Mouse (Mus musculus) limb, embryonic 11.5 days (tissue): ENCODE data around the gene Pts. TPM values are rescaled to one million over a fixed set of nuclear protein-coding genes. Genes with fewer than 3 reads are reported as not detected.
A peak's percentile ranks its signal among the peaks of the same experiment; 100 is the strongest.

ENCODE experiments used
- ATAC-seq: fragments of 200-750 bp; cut with Nextera tagmentation; 2 replicates; pipeline ENCODE4 v1.8.0; 2017; ENCODE audit warnings: low read depth; ENCODE audit not compliant: insufficient number of reproducible peaks, low FRiP score, low TSS enrichment
- DNase-seq: peaks from one replicate; pipeline ENCODE4 v3.0.0-alpha.2; 2015; ENCODE audit warnings: low spot score
- H3K27ac ChIP-seq: fragments of 300-500 bp; sonication (generic); replicated peaks from 2 replicates; pipeline ENCODE4 v1.5.1; 2014; ENCODE audit warnings: low read depth, mild to moderate bottlenecking, low read length
- H3K27me3 ChIP-seq: fragments of 300-500 bp; sonication (generic); 2 replicates; pipeline ENCODE4 v1.6.1; 2014; ENCODE audit warnings: mild to moderate bottlenecking, low read length, mixed read lengths; ENCODE audit not compliant: control insufficient read depth, insufficient read depth
- H3K36me3 ChIP-seq: fragments of 300-500 bp; sonication (generic); 2 replicates; pipeline ENCODE4 v1.6.1; 2014; ENCODE audit warnings: mild to moderate bottlenecking, low read length, moderate library complexity, mixed read lengths; ENCODE audit not compliant: control insufficient read depth, insufficient read depth
- H3K4me1 ChIP-seq: fragments of 300-500 bp; sonication (generic); 2 replicates; pipeline ENCODE4 v1.6.1; 2014; ENCODE audit warnings: low read length, mixed read lengths; ENCODE audit not compliant: control insufficient read depth, insufficient read depth
- H3K4me2 ChIP-seq: fragments of 300-500 bp; sonication (generic); 2 replicates; pipeline ENCODE4 v1.6.1; 2014; ENCODE audit warnings: low read depth, mild to moderate bottlenecking, moderate library complexity; ENCODE audit not compliant: severe bottlenecking
- H3K4me3 ChIP-seq: fragments of 300-500 bp; sonication (generic); 2 replicates; pipeline ENCODE4 v1.5.1; 2014; ENCODE audit warnings: low read depth, low read length
- H3K9ac ChIP-seq: fragments of 300-500 bp; sonication (generic); 2 replicates; pipeline ENCODE4 v1.6.1; 2014; ENCODE audit warnings: mild to moderate bottlenecking, low read length
- H3K9me3 ChIP-seq: fragments of 300-500 bp; sonication (generic); 2 replicates; pipeline ENCODE4 v1.6.1; 2016; ENCODE audit warnings: low read length; ENCODE audit not compliant: control insufficient read depth
- WGBS: fragments of 180-500 bp; shearing (Covaris S2); extraction: QIAGEN DNeasy Blood & Tissue Kit; methylation state at CpG from one replicate; pipeline ENCODE4 v1.1.7; 2014; 5-methylcytosine and 5-hydroxymethylcytosine counted together
- polyA plus RNA-seq: library from polyadenylated mRNA; unstranded; fragments of >200 nt; fragmentation: Nextera tagmentation; extraction: Ambion mirVana; gene quantifications from 2 replicates; pipeline ENCODE4 v1.2.1, GENCODE M21; 2014

Gene Pts
- polyA plus RNA-seq, 1 experiment from 2014 or later: 55.3 TPM

DNA sequence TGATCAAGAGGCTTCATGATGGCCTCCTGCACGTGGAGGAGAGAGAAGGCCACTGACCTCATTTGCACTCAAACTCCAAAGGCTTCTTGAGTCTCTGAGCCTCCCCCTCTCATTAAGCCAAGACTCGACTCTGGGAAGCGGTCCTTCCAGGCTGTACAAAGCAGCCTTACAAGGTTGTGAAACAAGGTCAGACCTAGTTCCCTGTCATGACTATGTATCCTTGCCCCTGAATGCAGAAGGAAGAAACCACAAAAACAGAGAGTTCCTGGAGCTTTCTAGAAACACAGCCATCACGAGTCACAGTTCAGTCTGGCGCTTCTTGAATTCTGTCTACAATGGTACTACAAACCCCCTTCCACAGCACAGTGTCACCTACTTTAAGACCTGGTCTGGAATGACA is 6.0 kb downstream of the Pts start:
- Histone ChIP-seq H3K9me3 (no peaks in the 10 kb centered on the region), H3K4me2 (no peak overlapping the region), H3K27me3 (no peaks in the 10 kb centered on the region), H3K36me3 (no peaks in the 10 kb centered on the region), H3K4me3 (no peak overlapping the region), H3K27ac (no peak overlapping the region), H3K9ac (no peak overlapping the region), H3K4me1 (no peaks in the 10 kb centered on the region; the same call in 1 of the 2 replicates)
- ATAC-seq: no peak
- no peak for DNase-seq
- WGBS: 82% methylated on average over 5 of the region's 5 CpGs

DNA sequence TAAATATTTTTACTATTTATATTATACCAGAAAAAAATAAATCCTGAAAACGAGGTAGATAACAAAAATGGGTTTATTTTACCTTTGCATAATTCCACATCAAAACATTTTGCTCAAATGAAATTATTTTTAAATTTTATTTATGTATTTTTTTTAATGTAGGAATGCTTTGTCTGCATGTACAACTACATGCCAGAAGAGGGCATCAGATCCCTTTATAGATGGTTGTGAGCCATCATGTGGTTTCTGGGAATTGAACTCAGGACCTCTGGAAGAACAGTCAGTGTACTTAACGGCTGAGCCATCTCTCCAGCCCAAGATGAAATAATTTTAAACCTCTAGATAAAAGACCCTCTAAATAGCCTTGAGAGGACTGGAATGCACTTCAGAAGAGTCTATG is 7.0 kb downstream of the Pts start:
- H3K36me3 ChIP-seq: no peaks in the 10 kb centered on the region
- no peaks in the 10 kb centered on the region for H3K9me3 ChIP-seq
- WGBS: 69% methylated on average over 2 of the region's 2 CpGs
- H3K27me3 ChIP-seq: no peaks in the 10 kb centered on the region
- ATAC-seq (no peak), DNase-seq (no peak)
- no peak overlapping the region for H3K4me2 ChIP-seq
- H3K4me1 ChIP-seq: no peaks in the 10 kb centered on the region
- no peak overlapping the region for H3K4me3 ChIP-seq
- H3K27ac ChIP-seq: no peak overlapping the region
- H3K9ac ChIP-seq: no peak overlapping the region

- Histone ChIP-seq H3K4me1 (no peaks in the 10 kb centered on the region), H3K9me3 (no peaks in the 10 kb centered on the region), H3K27me3 (no peaks in the 10 kb centered on the region), H3K4me3 (no peak overlapping the region), H3K4me2 (no peak overlapping the region), H3K9ac (no peak overlapping the region), H3K27ac (no peak overlapping the region), H3K36me3 (no peaks in the 10 kb centered on the region)
- ATAC-seq: no peak
- WGBS: 93% methylated on average over 6 of the region's 6 CpGs
- DNase-seq: no peak
Observed at GRCm38 (mm10) chr9:50520748-50521147, 7.8 kb downstream of the Pts start.

GRCm38 (mm10) chr9:50518781-50519180 is 9.7 kb downstream of the Pts start:
- no peak overlapping the region for H3K4me2 ChIP-seq
- H3K4me3 ChIP-seq: no peak overlapping the region
- H3K4me1 ChIP-seq: no peaks in the 10 kb centered on the region
- 10% methylated on average over 2 of the region's 2 CpGs for WGBS
- ATAC-seq (no peak), DNase-seq (peak; percentile 51)
- no peak overlapping the region for H3K9ac ChIP-seq
- H3K27ac ChIP-seq: no peak overlapping the region
- H3K9me3 ChIP-seq: no peaks in the 10 kb centered on the region
- no peaks in the 10 kb centered on the region for H3K36me3 ChIP-seq
- H3K27me3 ChIP-seq: no peaks in the 10 kb centered on the region

GRCm38 (mm10) chr9:50515462-50515861 is 13.1 kb downstream of the Pts start:
- H3K27ac ChIP-seq: no peak overlapping the region
- no peaks in the 10 kb centered on the region for H3K4me1 ChIP-seq
- no peaks in the 10 kb centered on the region for H3K27me3 ChIP-seq
- no peaks in the 10 kb centered on the region for H3K36me3 ChIP-seq
- H3K4me3 ChIP-seq: no peak overlapping the region
- H3K4me2 ChIP-seq: no peak overlapping the region
- ATAC-seq (no peak), DNase-seq (no peak)
- no peak overlapping the region for H3K9ac ChIP-seq
- no peaks in the 10 kb centered on the region for H3K9me3 ChIP-seq
- WGBS: 88% methylated on average over 5 of the region's 5 CpGs

DNA sequence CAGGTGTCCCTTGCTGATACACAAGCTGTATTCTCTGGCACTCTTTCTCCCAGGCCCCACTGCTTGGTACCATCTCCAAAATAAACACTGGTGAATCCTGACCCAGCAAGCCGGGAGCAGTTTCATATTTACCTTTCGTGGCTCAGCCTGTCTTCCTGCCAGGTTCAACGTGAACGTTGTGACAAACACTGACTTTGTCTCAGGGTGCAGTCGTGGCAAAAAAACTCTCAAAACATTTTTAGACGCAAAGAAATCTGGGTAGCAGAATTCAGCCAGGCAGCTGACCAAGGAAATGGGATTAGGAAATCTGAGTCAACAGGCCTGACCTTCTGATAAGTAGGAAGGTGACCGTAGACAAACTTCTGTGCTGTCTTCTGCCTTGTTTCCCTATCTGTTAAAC is 21.0 kb downstream of the Pts start:
- WGBS: 87% methylated on average over 7 of the region's 7 CpGs
- ATAC-seq (no peak), DNase-seq (no peak)
- no peaks in the 10 kb centered on the region for H3K9me3 ChIP-seq
- H3K27me3 ChIP-seq: no peaks in the 10 kb centered on the region
- H3K4me3 ChIP-seq: no peak overlapping the region
- no peak overlapping the region for H3K9ac ChIP-seq
- H3K4me2 ChIP-seq: no peak overlapping the region
- H3K4me1 ChIP-seq: no peaks in the 10 kb centered on the region
- H3K36me3 ChIP-seq: no peaks in the 10 kb centered on the region
- H3K27ac ChIP-seq: no peak overlapping the region

GRCm38 (mm10) chr9:50505405-50505804 is 23.1 kb downstream of the Pts start:
- Histone ChIP-seq H3K27ac (no peak overlapping the region), H3K4me3 (no peak overlapping the region), H3K9ac (no peak overlapping the region), H3K4me1 (no peaks in the 10 kb centered on the region), H3K9me3 (no peaks in the 10 kb centered on the region), H3K36me3 (no peaks in the 10 kb centered on the region), H3K4me2 (no peak overlapping the region), H3K27me3 (no peaks in the 10 kb centered on the region)
- no peak for DNase-seq
- no peak for ATAC-seq
- WGBS: 73% methylated on average over 6 of the region's 6 CpGs

GRCm38 (mm10) chr9:50502949-50503348 is 25.6 kb downstream of the Pts start:
- 84% methylated on average over 3 of the region's 3 CpGs for WGBS
- Histone ChIP-seq H3K27ac (no peak overlapping the region), H3K4me3 (no peak overlapping the region), H3K4me2 (no peak overlapping the region), H3K36me3 (no peaks in the 10 kb centered on the region), H3K9ac (no peak overlapping the region), H3K27me3 (no peaks in the 10 kb centered on the region), H3K4me1 (no peaks in the 10 kb centered on the region), H3K9me3 (no peaks in the 10 kb centered on the region)
- DNase-seq: no peak
- no peak for ATAC-seq

GRCm38 (mm10) chr9:50500974-50501501 is 27.5 kb downstream of the Pts start:
- no peak overlapping the region for H3K27ac ChIP-seq
- H3K9ac ChIP-seq: no peak overlapping the region
- no peaks in the 10 kb centered on the region for H3K27me3 ChIP-seq
- no peaks in the 10 kb centered on the region for H3K36me3 ChIP-seq
- no peaks in the 10 kb centered on the region for H3K9me3 ChIP-seq
- peak overlapping the region; percentile 26 for H3K4me2 ChIP-seq
- DNase-seq: peak; percentile 61
- 21% methylated on average over 14 of the region's 14 CpGs for WGBS
- peak; percentile 82 for ATAC-seq
- H3K4me1 ChIP-seq: no peaks in the 10 kb centered on the region
- H3K4me3 ChIP-seq: no peak overlapping the region
